ENCODE assay signal across 14 mouse cellular contexts in genomic region chr14:32958671-32959070, GRCm38 (mm10). TPM values are rescaled to one million over a fixed set of nuclear protein-coding genes. Genes with fewer than 3 reads are reported as not detected.
DNase-seq lines count a peak whose midpoint lies in the region; ATAC-seq and TF ChIP-seq lines count a peak whose summit lies in the region.
"Had no signal": no experiment of that assay in that cellular context is flagged by ENCODE, and none has a peak within 500 bp of the region (broad histone marks: within the 10 kb centered on the region; RNA-seq: fewer than 3 reads in every experiment).

No protein-coding gene starts in this region.

- ATAC-seq in heart, embryonic 12.5 days (ENCODE audit: insufficient number of reproducible peaks, low FRiP score): no peak; the same call in 1 of the 2 replicates
- ATAC-seq in heart, embryonic 15.5 days (replicated peaks; ENCODE audit: insufficient number of reproducible peaks, insufficient read depth, low FRiP score, low read depth): no peak
- peak; percentile 19; the same call in 1 of the 2 replicates for ATAC-seq in liver, postnatal 0 days
- ATAC-seq: forebrain, postnatal 0 days had no signal

- peaks cover 47% of the 10 kb centered on the region for H3K4me1 ChIP-seq in heart, embryonic 12.5 days (replicated peaks)
- H3K4me1 ChIP-seq in heart, embryonic 15.5 days (replicated peaks): peaks cover 61% of the 10 kb centered on the region
- H3K4me1 ChIP-seq in liver, postnatal 0 days (ENCODE audit: insufficient read depth): no peaks in the 10 kb centered on the region

- peak overlapping the region; percentile 32; the same call in 1 of the 2 replicates for H3K27ac ChIP-seq in heart, embryonic 12.5 days (ENCODE audit: poor library complexity, severe bottlenecking)
- peak overlapping the region; percentile 93 for H3K27ac ChIP-seq in heart, embryonic 15.5 days
- H3K27ac ChIP-seq in liver, postnatal 0 days (ENCODE audit: low read depth): no peak overlapping the region
- H3K27ac ChIP-seq: lung, embryonic 15.5 days; stomach, postnatal 0 days had no signal

- H3K27me3 ChIP-seq in heart, embryonic 12.5 days (replicated peaks): no peaks in the 10 kb centered on the region
- no peaks in the 10 kb centered on the region for H3K27me3 ChIP-seq in heart, embryonic 15.5 days
- no peaks in the 10 kb centered on the region for H3K27me3 ChIP-seq in liver, postnatal 0 days (ENCODE audit: insufficient read depth, low read length)
- H3K27me3 ChIP-seq: lung, embryonic 15.5 days had no signal

- no peaks in the 10 kb centered on the region for H3K9me3 ChIP-seq in heart, embryonic 12.5 days (replicated peaks)
- no peaks in the 10 kb centered on the region for H3K9me3 ChIP-seq in heart, embryonic 15.5 days (replicated peaks)
- H3K9me3 ChIP-seq in liver, postnatal 0 days (ENCODE audit: low read length): no peaks in the 10 kb centered on the region
- H3K9me3 ChIP-seq: lung, embryonic 15.5 days had no signal

- no peak overlapping the region for H3K4me3 ChIP-seq in heart, embryonic 12.5 days
- no peak overlapping the region for H3K4me3 ChIP-seq in heart, embryonic 15.5 days
- H3K4me3 ChIP-seq in liver, postnatal 0 days (ENCODE audit: low read depth, low read length): no peak overlapping the region
- H3K4me3 ChIP-seq: lung, embryonic 15.5 days had no signal

- no peak overlapping the region for H3K9ac ChIP-seq in heart, embryonic 12.5 days
- H3K9ac ChIP-seq in heart, embryonic 15.5 days: no peak overlapping the region
- H3K9ac ChIP-seq in liver, postnatal 0 days (replicated peaks): no peak overlapping the region
- H3K9ac ChIP-seq: forebrain, postnatal 0 days; lung, embryonic 15.5 days had no signal

- DNase-seq in heart, postnatal 25 days (ENCODE audit: low spot score): no peak
- peak; percentile 16 for DNase-seq in kidney, adult 9 months
- peak; percentile 40 for DNase-seq in liver, postnatal 0 days
- no peak for DNase-seq in ovary, postnatal 10 days (ENCODE audit: low spot score)
- no peak for DNase-seq in cerebellum, postnatal 4 days (ENCODE audit: low spot score in 2 of 2)
- DNase-seq: cerebellum, postnatal 25 days; forebrain, postnatal 0 days; gastrocnemius, postnatal 25 days; layer of hippocampus, adult 9-11 months; midbrain, embryonic 14.5 days had no signal

- no peak for TF ChIP-seq CTCF in liver, postnatal 0 days (IDR thresholded peaks at IDR 0.05; ENCODE audit: low read depth)

- intact Hi-C loops in heart, postnatal 25 days (cut with DNase I): loop anchor here (2.0 kb wide), 1 partner anchor 60 kb away; no protein-coding TSS in a partner anchor

- no peak for TF ChIP-seq EP300 in liver, postnatal 0 days (IDR thresholded peaks at IDR 0.05; ENCODE audit: low read depth)

- WGBS in heart, embryonic 12.5 days: 38% methylated on average over 8 of the region's 8 CpGs
- WGBS in heart, embryonic 15.5 days: 38% methylated on average over 8 of the region's 8 CpGs
- WGBS in liver, postnatal 0 days (ENCODE audit: insufficient replicate concordance): 55% methylated on average over 8 of the region's 8 CpGs

- no peak overlapping the region for H3K4me2 ChIP-seq in heart, embryonic 12.5 days
- no peak overlapping the region for H3K4me2 ChIP-seq in heart, embryonic 15.5 days
- no peak overlapping the region for H3K4me2 ChIP-seq in liver, postnatal 0 days (ENCODE audit: low read depth, low read length)
- H3K4me2 ChIP-seq: lung, embryonic 15.5 days had no signal

- no peaks in the 10 kb centered on the region for H3K36me3 ChIP-seq in heart, embryonic 12.5 days
- no peaks in the 10 kb centered on the region for H3K36me3 ChIP-seq in heart, embryonic 15.5 days
- 0 out of 2 replicates have a peak, but pooled peaks cover 2% of the 10 kb centered on the region for H3K36me3 ChIP-seq in liver, postnatal 0 days (replicated peaks; ENCODE audit: insufficient read depth, low read length)
- H3K36me3 ChIP-seq: lung, embryonic 15.5 days had no signal

RNA-seq across cellular contexts. Expression of gene Lrrc18, which starts 32.5 kb away (rescaled TPM):
- polyA plus RNA-seq in heart, embryonic 12.5 days (2016; fragmentation: Nextera tagmentation; extraction: Ambion mirVana): 0.22 and 0.51 TPM in 2 replicates
- total RNA-seq in heart, postnatal 25 days (2021): under 1 TPM; 0.31 to 0.39 TPM
- 0.13 and 0.25 TPM in 2 replicates for polyA plus RNA-seq in heart, embryonic 15.5 days (2015; fragmentation: Nextera tagmentation; extraction: Ambion mirVana)
- 0.06 and 0.11 TPM in 2 replicates for polyA plus RNA-seq in liver, postnatal 0 days (2015; fragmentation: Nextera tagmentation; extraction: Ambion mirVana)

Comparison
In these comparisons a context has a peak if more than half of its experiments do, and no peak if none do; other contexts are left out.
1. DNase-seq: peak in kidney, adult 9 months (single experiment) and liver, postnatal 0 days (single experiment); none in heart, postnatal 25 days (single experiment), ovary, postnatal 10 days (single experiment) and cerebellum, postnatal 4 days (0 of 2).